Mouse (Mus musculus) liver, embryonic 13.5 days (tissue): ENCODE data around the gene Padi1. TPM values are rescaled to one million over a fixed set of nuclear protein-coding genes. Genes with fewer than 3 reads are reported as not detected.
A peak's percentile ranks its signal among the peaks of the same experiment; 100 is the strongest.

ENCODE experiments used
- ATAC-seq: fragments of 200-750 bp; cut with Nextera tagmentation; 2 replicates; pipeline ENCODE4 v1.8.0; 2017; ENCODE audit warnings: low read depth, mild to moderate bottlenecking, moderate number of reproducible peaks, moderate library complexity
- DNase-seq: peaks from one replicate; pipeline ENCODE4 v3.0.0; 2022
- H3K27ac ChIP-seq: fragments of 300-500 bp; sonication (generic); 2 replicates; pipeline ENCODE4 v1.5.1; 2015; ENCODE audit warnings: moderate library complexity, mild to moderate bottlenecking, inconsistent platforms
- H3K27me3 ChIP-seq: fragments of 300-500 bp; sonication (generic); 2 replicates; pipeline ENCODE4 v1.6.1; 2015; ENCODE audit warnings: mild to moderate bottlenecking, inconsistent platforms
- H3K36me3 ChIP-seq: fragments of 300-500 bp; sonication (generic); 2 replicates; pipeline ENCODE4 v1.6.1; 2015; ENCODE audit warnings: mild to moderate bottlenecking, inconsistent platforms
- H3K4me1 ChIP-seq: fragments of 300-500 bp; sonication (generic); replicated peaks from 2 replicates; pipeline ENCODE4 v1.6.1; 2015; ENCODE audit warnings: inconsistent platforms
- H3K4me2 ChIP-seq: fragments of 300-500 bp; sonication (generic); 2 replicates; pipeline ENCODE4 v1.6.1; 2015; ENCODE audit warnings: inconsistent platforms, mild to moderate bottlenecking, moderate library complexity
- H3K4me3 ChIP-seq: fragments of 300-500 bp; sonication (generic); replicated peaks from 2 replicates; pipeline ENCODE4 v1.5.1; 2015; ENCODE audit warnings: mild to moderate bottlenecking, inconsistent platforms
- H3K9ac ChIP-seq: fragments of 300-500 bp; sonication (generic); 2 replicates; pipeline ENCODE4 v1.6.1; 2015; ENCODE audit warnings: mild to moderate bottlenecking, inconsistent platforms
- H3K9me3 ChIP-seq: fragments of 300-500 bp; sonication (generic); replicated peaks from 2 replicates; pipeline ENCODE4 v1.6.1; 2016; ENCODE audit warnings: inconsistent platforms
- WGBS: fragments of 180-500 bp; shearing (Covaris S2); methylation state at CpG from one replicate; pipeline ENCODE4 v1.1.7; 2015; ENCODE audit not compliant: insufficient replicate concordance; 5-methylcytosine and 5-hydroxymethylcytosine counted together
- polyA plus RNA-seq: library from polyadenylated mRNA; unstranded; fragments of >200 nt; fragmentation: Nextera tagmentation; extraction: Ambion mirVana; gene quantifications from 2 replicates; pipeline ENCODE4 v1.2.1, GENCODE M21; 2015

The Padi1 gene
- polyA plus RNA-seq, 1 experiment from 2014 or later, result 0.03 TPM

DNA sequence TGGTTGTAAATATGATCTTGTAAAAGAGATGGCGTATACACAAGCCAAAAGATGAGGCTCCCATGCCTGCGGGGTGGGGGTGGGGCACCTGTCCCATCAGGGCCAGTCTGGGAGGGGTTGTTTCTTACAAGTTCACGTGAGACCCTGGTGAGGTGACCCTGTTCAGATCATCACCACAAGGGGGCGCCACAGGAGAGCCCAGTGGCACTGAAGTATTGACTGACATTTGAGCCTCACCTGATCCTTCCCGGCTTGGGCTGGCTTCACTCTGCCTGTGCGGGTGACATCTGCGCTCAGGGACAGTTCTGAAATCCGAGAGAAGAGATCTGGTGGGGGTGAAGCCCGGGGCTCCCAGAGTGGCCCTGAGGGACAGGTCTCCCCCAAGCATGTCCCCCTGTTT is 82.4 kb downstream of the Padi1 start:
- 12% methylated on average over 9 of the region's 9 CpGs for WGBS
- no peak for ATAC-seq

More for the DNA sequence above, 82.4 kb downstream of the Padi1 start:
- Histone ChIP-seq H3K4me3 (no peak overlapping the region), H3K27me3 (0 out of 2 replicates have a peak, but pooled peaks cover 3% of the 10 kb centered on the region), H3K27ac (no peak overlapping the region), H3K4me1 (peaks cover 3% of the 10 kb centered on the region; the same call in 1 of the 2 replicates), H3K4me2 (no peak overlapping the region), H3K9ac (no peak overlapping the region), H3K9me3 (no peaks in the 10 kb centered on the region), H3K36me3 (no peaks in the 10 kb centered on the region)
- DNase-seq, result peak; percentile 32

Other genes with a start within 250 kb of the Padi1 start
- gene Arhgef10l, start 179.8 kb downstream of the Padi1 start, polyA plus RNA-seq, result 2.6 and 2.7 TPM in 2 replicates
- 20.6 and 25.7 TPM in 2 replicates for gene Rcc2, start 145.2 kb downstream of the Padi1 start, polyA plus RNA-seq
- gene Padi6, start 103.1 kb downstream of the Padi1 start, polyA plus RNA-seq, result not detected in 2 replicates
- gene Padi4, start 71.5 kb downstream of the Padi1 start, polyA plus RNA-seq, result 0.36 and 0.37 TPM in 2 replicates
- gene Padi3, start 35.1 kb downstream of the Padi1 start, polyA plus RNA-seq, result 0.21 and 0.23 TPM in 2 replicates
- gene Padi2, start 60.6 kb upstream of the Padi1 start, polyA plus RNA-seq, result 1.9 and 2.4 TPM in 2 replicates
- gene Sdhb, start 115.4 kb upstream of the Padi1 start, polyA plus RNA-seq, result 242 TPM in 2 replicates
- gene Atp13a2, start 141.1 kb upstream of the Padi1 start, polyA plus RNA-seq, result 15.6 and 16.1 TPM in 2 replicates
- 21.8 and 22.5 TPM in 2 replicates for gene Mfap2, start 164.6 kb upstream of the Padi1 start, polyA plus RNA-seq
- 0.48 and 0.59 TPM in 2 replicates for gene Crocc, start 214.8 kb upstream of the Padi1 start, polyA plus RNA-seq
- 119 TPM in 2 replicates for gene Necap2, start 232.6 kb upstream of the Padi1 start, polyA plus RNA-seq
- 0.13 TPM in 1 of 2 replicates, not detected in the other for gene Spata21, start 242.6 kb upstream of the Padi1 start, polyA plus RNA-seq